Mouse (Mus musculus) forelimb bud, embryonic 11.5 days (tissue): ENCODE results near the gene B4galt5.

Experiments used
- DNase-seq: peaks from one replicate; pipeline ENCODE4 v3.0.0-alpha.2; 2012; ENCODE audit warnings: low read depth, low spot score

The B4galt5 gene

DNA sequence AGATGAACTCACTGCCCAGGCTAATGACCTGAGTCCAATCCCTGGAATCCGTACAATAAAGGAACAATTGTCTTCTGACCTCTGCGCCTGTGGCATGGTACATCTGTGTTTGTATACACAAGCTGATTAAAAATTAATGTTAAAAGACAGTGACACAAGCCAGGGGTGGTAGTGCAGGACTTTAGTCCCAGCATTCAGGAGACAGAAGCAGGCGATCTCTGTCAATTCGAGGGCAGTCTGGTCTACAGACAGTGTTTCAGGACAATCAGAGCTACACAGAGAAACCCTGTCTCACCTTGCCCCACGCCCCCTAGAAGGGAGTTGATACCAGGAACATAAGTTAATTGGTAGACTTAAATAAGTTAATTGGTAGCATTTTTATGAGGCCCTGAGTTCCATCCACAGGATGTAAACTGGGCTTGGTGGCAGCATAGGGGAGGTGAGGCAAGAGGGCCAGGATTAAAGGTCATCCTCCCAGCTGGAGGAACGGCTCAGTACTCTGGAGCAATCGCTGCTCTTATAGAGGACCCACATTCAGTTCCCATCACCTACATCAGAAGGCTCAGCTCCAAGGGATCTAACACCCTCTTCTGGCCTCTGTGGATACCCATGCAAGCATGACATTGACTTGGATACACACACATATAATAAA lies 16.5 kb downstream of the B4galt5 start:
- DNase-seq, result no peak

DNA sequence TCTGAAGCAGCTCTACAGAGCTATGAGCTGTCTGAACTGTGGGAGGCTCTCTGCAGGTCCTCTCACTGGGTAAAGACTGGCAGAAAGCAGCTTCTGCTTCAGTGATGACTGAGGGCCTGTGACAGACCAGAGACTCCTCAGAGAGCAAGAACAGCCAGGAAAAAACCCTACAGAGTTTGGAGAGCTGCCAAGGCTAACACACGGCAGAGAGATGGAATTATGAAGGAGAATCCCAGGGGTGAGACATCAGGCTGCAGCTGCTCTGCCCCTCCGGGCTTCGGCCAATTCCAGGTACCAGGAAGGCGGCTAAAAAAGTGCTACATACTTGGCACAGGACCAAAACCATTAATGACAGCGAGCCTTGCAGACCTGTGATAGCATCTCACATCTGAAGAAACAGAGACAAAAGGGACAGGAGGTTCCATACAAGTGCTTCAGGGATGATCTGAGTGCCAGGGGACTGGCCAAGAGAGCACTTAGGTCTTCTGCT lies 17.5 kb downstream of the B4galt5 start:
- no peak for DNase-seq

DNA sequence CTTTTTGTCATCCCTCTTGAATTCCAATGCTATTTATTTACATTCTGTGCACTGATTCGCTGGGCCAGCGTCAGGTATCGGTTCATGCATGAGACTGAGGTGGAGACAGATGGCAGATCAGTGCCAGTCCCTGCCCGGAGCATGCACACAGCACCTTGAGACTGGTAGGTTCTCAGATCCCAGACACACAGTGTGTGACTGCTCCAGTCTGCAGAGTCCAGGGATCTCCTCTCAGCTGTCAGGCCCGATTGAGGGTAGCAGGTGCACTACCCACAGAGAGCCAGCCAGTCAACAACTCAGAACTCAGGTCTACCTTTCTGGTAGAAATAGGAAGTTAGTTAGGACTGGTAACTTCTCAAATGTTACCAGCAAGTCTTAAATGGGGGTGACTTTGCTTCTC lies 18.4 kb downstream of the B4galt5 start:
- DNase-seq, result no peak

DNA sequence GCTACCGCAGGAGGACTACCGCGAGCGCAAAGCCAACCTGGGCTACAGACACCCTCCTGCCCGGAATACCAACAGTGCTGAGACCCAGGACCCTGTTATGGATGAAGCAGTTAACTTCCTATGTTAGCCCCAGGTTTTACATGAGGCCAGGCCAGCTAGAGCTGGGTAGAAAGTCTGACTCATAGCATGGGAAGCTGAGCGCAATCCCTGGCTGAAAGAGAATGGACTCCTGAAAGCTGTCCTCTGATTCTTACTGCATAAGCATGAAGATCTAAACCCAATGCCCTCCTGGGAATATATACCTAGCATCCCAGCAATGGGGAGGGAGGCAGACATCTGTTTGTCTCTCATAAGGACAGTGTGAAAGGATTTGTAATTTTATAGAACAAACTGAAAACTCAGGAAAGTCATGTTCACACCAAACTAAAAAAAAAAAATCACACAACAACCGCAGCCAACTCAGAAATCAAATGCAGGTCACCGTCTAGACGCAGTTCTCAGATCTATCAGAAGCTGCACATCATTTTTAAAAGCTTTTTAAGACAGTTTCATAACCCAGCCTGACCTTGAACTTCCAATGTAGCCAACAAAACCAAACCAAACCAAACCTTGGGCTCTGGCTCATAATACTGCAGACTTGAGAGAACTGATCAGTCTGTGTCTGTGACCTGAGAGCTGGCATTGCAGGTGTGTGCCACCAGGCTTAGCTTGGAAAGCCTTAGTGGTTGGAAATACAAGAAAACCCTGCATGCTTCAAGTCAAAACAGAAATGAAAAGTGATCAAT lies 19.3 kb downstream of the B4galt5 start:
- DNase-seq, result no peak

DNA sequence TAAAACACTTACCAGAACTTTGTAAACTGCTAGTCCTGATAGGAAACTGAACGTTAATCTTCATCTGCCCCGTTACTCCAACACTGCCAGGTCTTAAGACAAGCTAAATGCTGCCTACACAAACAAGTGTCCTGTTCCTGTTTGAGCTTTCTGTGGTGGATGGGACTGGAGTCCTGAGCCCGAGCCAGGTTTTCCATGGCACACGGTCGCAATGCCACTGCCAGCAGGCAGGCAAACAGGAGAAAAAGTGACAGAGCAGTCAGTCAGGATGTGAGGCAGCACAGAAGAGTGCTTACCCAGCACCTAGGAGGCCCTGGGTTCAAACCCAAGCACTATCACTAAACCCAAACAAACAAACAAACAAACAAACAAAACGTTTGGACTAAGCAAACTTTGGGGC lies 20.6 kb downstream of the B4galt5 start:
- no peak for DNase-seq

DNA sequence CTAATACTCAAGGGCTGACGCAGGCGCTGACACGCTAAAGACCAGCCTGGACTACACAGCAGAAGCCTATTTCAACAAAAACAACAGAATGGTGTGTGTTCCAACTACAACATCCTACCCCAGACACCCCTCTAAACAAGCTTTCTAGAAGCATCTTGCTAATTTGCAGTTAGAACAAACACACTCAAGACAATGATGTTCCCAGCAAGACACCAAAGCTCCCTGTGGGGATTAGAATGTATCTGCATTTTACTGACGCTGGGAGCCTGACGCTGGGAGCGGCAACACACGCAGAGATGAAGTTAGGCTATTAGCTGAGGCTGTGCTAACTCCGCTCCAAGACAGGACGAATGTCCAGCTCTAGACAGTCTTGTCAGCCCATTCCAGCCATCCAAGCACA lies 22.4 kb downstream of the B4galt5 start:
- no peak for DNase-seq

DNA sequence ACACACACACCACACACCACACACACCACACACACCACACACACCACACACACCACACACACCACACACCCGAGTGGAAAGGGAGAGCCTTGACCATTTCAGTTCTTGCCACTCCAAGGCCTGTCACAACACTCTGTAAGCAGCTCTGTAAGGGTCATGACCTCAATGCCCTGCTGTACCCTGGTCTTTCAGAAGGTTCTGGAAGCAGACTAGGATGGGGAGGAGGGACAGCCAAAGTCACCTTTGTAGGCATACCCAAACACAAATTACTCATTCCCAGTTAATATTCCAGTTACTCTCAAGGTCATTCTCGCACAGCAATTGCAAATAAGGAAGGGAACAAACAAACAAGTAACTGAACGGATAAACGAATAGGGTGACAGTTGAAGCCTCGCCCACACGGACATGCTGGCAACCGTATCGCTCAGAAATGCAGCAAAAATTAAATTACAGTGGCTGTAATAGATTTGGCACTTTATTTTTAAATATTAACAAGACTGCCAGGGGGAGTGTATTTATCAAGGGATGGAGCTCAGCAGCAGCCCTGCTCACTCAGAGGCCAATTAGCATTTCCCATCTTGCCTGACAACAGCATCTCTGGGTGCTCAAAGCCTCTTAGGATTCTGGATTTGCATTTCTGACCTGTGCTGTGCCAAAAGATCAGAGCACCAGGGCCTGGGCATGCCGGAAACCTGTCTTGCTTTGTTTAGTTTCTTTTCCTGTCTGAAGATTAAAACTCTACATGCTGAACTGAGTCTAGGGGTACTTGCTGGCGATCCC lies 24.6 kb downstream of the B4galt5 start:
- DNase-seq, result no peak

DNA sequence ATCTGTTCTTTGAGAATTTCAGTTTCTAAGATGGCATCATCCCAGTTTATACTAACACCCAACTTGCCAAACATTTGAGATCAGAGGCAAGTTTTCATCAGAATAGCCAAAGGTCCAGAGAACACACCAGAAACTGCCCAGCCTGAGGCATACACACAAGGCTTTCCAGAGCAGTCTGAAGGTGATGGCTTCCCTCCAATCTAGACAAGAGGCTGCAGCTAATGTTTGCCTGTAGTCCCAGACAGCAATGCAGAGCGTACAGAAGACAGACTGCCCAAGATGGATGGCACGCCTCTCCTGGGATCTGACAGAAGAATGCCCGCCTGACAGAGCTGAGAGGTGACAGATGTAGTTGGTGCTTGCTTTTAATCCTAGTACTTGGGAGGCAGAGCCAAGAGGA lies 25.9 kb downstream of the B4galt5 start:
- DNase-seq, result no peak

DNA sequence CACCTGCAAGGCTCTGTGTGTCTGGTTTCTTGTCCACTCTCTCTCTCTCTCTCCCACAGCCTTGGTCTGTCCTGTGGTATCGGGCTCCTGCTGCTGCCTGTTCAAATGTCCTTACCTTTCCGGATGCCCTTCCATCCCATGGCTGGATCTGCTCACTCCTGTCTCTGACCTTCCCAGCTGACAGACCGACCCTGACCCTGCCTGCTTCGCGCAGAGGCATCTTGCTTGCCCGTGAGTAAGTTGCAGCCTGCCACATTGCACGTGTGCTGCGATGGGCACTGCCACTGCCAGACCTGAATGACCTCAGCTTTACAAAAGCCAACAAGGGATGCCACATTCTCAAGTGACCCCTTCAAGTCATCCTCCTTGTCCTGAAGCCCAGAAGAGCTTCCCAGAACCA lies 27.6 kb downstream of the B4galt5 start:
- DNase-seq, result no peak

DNA sequence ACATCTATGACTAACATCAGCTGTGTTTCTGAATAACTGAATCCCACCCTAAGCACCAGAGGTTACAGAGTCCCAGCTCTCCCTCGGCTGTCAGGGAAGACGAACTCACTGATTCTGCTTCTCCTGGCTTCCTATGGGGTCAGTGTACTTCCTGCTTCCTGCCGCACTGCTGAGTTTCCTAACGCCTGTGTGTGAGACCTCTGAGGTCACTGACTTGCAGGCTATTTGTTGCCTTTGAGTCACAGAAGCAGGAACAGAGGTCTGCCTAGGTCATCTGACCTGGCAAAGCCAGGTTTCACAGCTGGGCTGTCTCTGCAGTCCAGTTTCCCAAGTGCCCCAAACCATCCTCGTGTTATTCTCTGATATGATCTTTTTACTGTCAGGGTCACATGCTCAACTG lies 30.0 kb downstream of the B4galt5 start:
- DNase-seq, result no peak

DNA sequence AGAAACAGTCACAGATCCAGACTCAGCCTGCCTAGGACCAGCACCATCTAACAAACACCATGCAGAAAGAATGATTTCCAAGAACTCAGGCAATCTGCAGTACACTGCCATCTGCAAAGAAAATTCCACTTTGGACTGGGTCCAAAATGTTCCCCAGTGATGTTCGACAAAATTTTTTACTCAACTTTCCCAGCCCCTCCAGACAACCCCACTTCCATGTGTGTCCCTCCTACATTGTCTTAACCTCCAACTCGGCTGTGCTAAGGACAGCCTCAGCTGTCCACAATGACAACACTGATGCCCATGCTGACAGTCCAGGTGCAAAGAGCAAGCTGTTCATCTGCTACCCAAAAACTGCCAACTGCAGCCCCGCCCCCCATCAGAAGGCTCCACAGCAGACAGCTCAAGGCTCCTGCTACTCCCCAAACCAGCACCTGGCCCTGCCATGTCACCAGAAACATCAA lies 32.2 kb downstream of the B4galt5 start:
- DNase-seq, result no peak

DNA sequence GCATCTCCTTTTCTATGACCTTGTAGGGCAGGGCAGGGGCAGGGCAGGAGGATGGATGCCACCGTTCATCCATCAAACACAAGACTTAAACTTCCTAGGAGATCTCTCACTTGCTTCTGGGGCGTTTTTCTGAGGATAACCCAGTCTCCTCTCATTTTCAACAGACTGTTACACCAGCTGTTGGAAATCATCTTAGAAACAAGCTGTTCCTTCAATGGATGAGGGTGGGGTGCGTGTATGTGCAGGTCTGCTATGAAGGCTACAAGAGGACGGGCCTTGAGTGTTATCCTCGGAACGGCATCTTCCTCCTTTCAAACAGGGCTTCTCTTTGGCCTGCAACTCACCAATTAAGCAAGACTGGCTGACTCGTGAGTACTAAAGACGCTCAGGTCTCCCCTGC lies 34.5 kb downstream of the B4galt5 start:
- no peak for DNase-seq

DNA sequence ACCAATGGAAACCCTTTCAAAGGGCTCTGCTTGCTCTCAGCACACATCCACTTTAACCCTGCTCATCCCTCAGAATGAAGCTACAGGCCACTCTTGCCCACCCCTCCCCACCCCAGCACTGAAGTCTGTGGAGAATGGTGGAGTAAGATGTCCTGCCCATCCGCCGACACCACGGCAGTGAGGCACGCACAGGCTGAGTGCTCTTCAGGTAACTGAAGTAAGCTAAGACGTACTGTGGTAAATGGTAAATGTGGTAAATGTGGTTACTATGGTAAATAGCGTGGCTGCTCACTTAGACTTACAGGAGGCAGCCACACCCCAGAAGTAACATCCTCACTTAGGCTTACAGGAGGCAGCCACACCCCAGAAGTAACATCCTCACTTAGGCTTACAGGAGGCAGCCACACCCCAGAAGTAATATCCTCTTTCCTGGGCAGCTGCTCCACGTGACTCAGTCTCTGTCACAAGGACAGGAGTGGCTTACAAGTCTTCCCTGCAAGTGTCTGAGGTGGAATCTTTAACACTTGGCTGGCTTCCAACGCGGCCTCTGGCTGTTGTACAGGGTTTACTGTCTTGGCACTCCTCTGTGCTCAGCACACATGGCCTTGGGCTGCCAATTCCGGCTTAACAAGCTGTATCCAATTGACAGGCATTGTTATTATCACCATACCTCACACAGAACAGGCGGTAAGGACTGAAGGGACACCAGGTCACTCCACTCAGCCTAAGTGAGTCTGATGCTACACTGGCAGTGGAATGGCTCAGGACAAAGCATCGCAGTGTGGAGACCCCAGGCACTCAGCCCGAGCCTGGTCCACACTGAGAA lies 35.3 kb downstream of the B4galt5 start:
- DNase-seq, result peak; percentile 35

DNA sequence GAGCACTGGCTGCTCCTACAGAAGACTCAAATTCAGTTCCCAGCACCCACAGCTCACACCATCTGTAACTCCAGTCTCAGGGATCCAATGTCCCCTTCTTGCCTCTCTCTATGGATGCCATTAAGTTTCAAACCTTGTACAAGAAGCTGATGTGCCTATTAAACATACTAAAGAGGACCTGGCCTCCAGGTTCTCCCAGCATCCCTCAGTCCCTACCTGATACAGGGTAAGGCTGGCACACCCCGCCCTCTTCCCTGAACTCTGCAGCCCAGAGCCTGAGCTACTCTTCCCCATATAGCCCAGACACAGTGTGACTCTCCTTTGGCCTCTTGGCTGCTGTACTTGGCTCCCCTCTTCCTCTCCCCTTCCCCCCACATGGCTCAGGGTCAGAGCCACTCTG lies 38.9 kb downstream of the B4galt5 start:
- DNase-seq, result no peak

DNA sequence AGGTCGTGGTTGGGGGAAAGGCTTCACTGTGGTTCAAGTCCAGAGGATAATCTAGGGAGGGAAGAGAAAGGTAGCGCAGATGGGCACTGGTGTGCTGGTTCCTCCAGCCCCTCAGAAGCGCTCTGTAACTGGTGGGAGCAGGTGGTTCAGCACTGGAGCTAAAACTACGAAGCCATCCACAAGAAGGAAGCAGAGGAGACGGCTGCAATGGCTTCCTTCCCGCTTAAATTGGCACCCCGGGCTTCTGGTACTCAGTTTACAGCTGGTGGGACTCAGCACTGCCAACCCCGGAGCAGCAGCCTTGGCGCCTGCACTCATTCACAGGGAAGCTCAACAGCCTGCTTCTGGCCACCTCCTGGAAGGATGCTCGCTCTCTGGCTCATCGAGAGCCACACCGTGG lies 39.7 kb downstream of the B4galt5 start:
- DNase-seq, result no peak

DNA sequence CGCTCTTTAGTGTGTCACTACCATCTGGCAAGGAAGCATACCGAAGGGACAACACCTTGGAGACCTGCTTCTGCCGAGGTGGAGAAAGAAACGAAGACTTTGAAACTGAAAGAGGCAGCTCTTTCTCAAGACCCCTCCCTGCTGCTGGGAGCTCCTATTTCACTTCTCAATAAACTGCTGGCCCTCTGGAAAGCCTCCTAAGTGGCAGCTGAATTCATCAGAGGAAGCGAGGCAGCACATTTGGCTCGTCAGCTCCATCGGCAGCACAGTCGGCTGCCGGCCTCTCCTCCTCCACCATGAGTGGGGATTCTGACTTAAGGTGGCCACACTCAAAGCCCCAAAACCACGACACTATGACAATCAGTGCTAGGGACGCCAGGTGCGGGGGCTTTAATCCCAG lies 41.3 kb downstream of the B4galt5 start:
- peak; percentile 40 for DNase-seq

DNA sequence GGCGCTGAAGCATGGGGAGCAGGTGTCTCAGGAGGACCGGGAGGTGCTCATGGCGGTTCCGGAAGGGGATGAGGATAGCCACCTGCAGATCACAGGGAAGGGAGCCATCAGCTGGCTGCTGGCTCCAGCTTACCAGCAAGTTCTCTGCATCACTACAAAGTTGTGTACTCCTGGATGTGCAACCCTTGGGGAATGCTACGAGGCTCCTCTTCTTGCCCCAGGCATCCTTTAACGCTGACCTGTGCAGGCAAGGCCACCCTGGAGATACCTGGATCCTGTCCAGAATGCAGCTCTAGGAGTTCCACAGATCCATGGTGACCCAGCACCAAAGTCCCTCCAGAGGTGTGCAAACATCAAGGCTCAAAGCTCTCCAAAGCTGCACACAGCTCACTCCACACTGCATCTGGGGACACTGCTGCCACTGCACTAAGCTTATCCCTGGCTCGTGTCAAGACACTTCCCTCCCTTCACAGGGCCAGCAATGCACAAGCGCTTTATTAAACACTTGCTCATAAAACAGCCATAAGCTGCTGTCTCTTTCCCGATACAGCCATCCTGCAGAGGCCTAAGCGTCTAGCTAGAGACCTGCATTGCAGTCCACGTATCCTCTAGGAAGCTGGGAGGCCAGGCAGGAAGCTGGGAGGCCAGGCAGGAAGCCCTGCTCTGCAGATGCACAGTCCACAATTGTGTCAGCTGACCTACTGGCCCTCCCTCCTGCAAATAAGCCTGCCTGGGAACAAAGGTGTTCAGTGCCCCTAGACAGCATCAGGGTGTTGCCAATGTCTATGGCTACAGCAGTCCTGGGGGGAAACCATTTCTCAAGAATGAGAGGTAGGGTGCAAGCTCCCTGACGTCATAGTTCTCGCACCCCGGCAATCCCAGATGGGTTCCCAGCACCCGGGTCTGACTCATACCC lies 42.1 kb downstream of the B4galt5 start:
- DNase-seq, result no peak

DNA sequence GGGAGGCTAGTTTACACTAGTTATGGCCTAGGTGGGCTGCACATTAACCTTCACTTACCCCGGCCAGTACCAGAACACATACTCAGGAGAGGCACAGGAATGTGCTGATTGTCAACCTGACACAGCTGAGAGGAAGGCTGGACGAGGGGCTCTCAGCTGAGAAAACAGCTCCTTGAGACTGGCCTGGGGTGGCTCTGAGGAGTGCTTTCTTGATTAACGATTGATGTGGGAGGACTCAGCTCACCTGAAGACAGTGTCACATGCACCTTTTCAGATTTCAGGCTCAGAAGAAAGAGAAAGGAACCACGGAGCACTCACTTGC lies 42.7 kb downstream of the B4galt5 start:
- DNase-seq, result no peak

DNA sequence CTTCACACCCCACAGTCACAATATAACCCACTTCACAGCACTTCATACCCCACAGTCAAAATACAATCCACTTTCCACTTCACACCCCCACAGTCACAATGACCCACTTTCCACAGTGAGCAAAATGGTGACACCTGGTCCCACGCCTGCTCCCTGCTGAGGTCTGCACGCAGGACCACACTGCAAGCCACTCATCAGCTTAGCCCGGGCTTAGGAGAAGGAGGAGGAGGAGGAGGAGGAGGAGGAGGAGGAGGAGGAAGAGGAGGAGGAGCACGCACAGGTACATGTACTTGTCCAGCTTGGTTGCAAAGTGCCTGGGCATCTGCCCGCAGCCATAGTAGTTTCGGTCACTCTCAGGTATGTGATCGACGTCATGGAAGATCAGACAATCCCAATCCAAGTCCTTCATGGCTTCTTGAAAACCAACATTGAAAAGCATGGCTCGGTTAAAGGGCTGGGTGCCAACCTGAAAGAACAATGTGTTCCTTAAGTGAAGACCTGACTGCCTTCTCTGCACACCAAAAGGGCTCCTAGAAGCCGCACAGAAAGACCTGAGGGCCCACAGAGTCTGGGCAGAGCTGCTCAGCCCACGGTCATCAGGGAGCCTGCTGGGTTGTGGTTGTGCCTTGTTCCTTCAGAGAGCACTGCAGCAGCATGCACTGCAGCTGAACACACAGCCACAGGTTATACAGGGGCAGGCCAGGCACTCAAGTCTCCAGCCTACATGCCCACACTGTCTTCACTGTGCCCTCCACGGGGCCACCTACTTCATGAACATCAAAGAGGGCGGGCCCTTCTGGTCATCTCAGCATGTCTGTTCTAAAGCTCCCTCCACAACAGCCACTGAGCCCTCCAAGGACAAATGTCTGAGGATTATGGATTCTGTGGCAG lies 43.4 kb downstream of the B4galt5 start:
- no peak for DNase-seq
